Mouse (Mus musculus) heart, adult 2 months (tissue): ENCODE results near the gene Klrb1c.
A peak's percentile ranks its signal among the peaks of the same experiment; 100 is the strongest.

Experiments
- CTCF ChIP-seq: fragments of 200-600 bp; IDR thresholded peaks from 2 replicates; pipeline ENCODE4 v1.8.1; 2022; ENCODE audit warnings: antibody characterized with exemption, mild to moderate bottlenecking, moderate library complexity
- POLR2A ChIP-seq: fragments of 200-500 bp; IDR thresholded peaks from 2 replicates; pipeline ENCODE4 v1.6.1; 2011; ENCODE audit warnings: mild to moderate bottlenecking, low read depth, low read length, control low read depth; ENCODE audit not compliant: insufficient read depth

DNA sequence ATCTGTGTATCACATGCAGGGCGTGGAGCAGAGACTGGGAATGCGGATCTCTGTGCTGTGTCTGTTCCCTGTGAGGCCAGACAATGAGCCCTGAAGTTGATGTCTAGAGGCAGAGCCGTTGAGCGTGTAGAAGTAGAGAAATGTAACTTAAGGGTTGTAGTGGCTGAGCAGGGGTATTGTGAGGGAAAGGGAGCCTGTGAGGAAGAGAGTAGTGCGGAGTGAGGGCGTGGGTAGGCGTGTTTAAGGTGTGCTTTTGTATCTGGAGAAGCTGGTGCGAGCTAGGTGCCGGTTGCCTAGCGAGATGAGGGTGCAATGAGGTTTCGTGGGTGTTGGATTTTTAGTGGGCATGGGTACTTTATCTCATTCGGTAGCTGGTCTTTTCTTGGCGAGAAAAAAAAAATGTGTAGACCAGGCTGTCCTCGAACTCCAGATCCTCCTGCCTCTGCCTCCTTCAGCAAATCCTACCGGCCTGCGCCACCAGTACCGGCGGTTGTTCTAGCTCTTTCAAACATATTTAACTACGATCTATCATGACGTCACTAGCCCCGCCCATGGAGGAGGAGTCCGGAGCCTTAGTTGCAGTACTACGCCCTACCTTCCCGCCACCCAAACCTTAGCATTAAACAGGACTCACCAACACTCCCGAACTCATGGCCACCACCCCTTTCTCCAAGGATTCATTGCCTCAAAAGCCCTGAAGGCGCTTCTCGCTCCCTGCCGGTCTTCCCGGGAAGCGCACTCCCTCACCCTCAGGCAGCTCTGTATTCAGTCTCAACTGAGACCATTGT is 25.1 kb downstream of the Klrb1c start:
- TF ChIP-seq CTCF (peak; percentile 82), POLR2A (peak; percentile 40; the same call in 1 of the 2 replicates)
